16 mouse cellular contexts compared by ENCODE assay signal in genomic region chr3:31457938-31458337, GRCm38 (mm10).
DNase-seq lines count a peak whose midpoint lies in the region; ATAC-seq lines count a peak whose summit lies in the region.
"Had no signal": no experiment of that assay in that cellular context is flagged by ENCODE, and none has a peak within 500 bp of the region (broad histone marks: within the 10 kb centered on the region; RNA-seq: fewer than 3 reads in every experiment).

No protein-coding gene starts in this region.

- peak; percentile 84 for ATAC-seq in forebrain, embryonic 16.5 days
- ATAC-seq in midbrain, embryonic 11.5 days (ENCODE audit: low FRiP score) = peak; percentile 63; the same call in 1 of the 2 replicates
- ATAC-seq in neural tube, embryonic 14.5 days (ENCODE audit: low read depth) = peak; percentile 70; the same call in 1 of the 2 replicates
- ATAC-seq: inflammation-experienced regulatory T-cells, adult 6 months; liver, embryonic 12.5 days had no signal

- no peak overlapping the region for H3K4me2 ChIP-seq in forebrain, embryonic 16.5 days (ENCODE audit: low read length)
- no peak overlapping the region for H3K4me2 ChIP-seq in midbrain, embryonic 11.5 days
- H3K4me2 ChIP-seq in neural tube, embryonic 14.5 days (ENCODE audit: low read depth, low read length) = no peak overlapping the region
- H3K4me2 ChIP-seq: embryonic facial prominence, embryonic 12.5 days; liver, embryonic 12.5 days; stomach, embryonic 15.5 days had no signal

- intact Hi-C loops in left cerebral cortex, postnatal 4 days (cut with DNase I) = no loop called here

- no peaks in the 10 kb centered on the region for H3K27me3 ChIP-seq in forebrain, embryonic 16.5 days (replicated peaks; ENCODE audit: control insufficient read depth, insufficient read depth, low read length)
- H3K27me3 ChIP-seq in midbrain, embryonic 11.5 days (ENCODE audit: control insufficient read depth, insufficient read depth, low read length) = no peaks in the 10 kb centered on the region
- H3K27me3 ChIP-seq in neural tube, embryonic 14.5 days (ENCODE audit: control insufficient read depth, insufficient read depth, low read length) = no peaks in the 10 kb centered on the region
- H3K27me3 ChIP-seq: embryonic facial prominence, embryonic 12.5 days; liver, embryonic 12.5 days; stomach, embryonic 15.5 days had no signal

- no peaks in the 10 kb centered on the region for H3K36me3 ChIP-seq in forebrain, embryonic 16.5 days (ENCODE audit: control insufficient read depth, insufficient read depth)
- H3K36me3 ChIP-seq in midbrain, embryonic 11.5 days (ENCODE audit: control insufficient read depth, insufficient read depth, low read length) = no peaks in the 10 kb centered on the region
- H3K36me3 ChIP-seq in neural tube, embryonic 14.5 days (ENCODE audit: control insufficient read depth, insufficient read depth, low read length) = no peaks in the 10 kb centered on the region
- H3K36me3 ChIP-seq: embryonic facial prominence, embryonic 12.5 days; liver, embryonic 12.5 days; stomach, embryonic 15.5 days had no signal

- H3K4me3 ChIP-seq in forebrain, embryonic 16.5 days (replicated peaks; ENCODE audit: low read length) = no peak overlapping the region
- H3K4me3 ChIP-seq in midbrain, embryonic 11.5 days (ENCODE audit: low read depth, low read length) = no peak overlapping the region
- H3K4me3 ChIP-seq in neural tube, embryonic 14.5 days (ENCODE audit: low read depth, low read length) = no peak overlapping the region
- H3K4me3 ChIP-seq: embryonic facial prominence, embryonic 12.5 days; left cerebral cortex, adult 2 months; liver, embryonic 12.5 days; stomach, embryonic 15.5 days had no signal

- H3K9me3 ChIP-seq in forebrain, embryonic 16.5 days (ENCODE audit: control insufficient read depth, low read length) = no peaks in the 10 kb centered on the region
- H3K9me3 ChIP-seq in midbrain, embryonic 11.5 days (ENCODE audit: control insufficient read depth, low read length) = no peaks in the 10 kb centered on the region
- no peaks in the 10 kb centered on the region for H3K9me3 ChIP-seq in neural tube, embryonic 14.5 days (ENCODE audit: control insufficient read depth, low read length)
- H3K9me3 ChIP-seq: embryonic facial prominence, embryonic 12.5 days; liver, embryonic 12.5 days; stomach, embryonic 15.5 days had no signal

- H3K9ac ChIP-seq in forebrain, embryonic 16.5 days (replicated peaks; ENCODE audit: low read depth, low read length) = no peak overlapping the region
- H3K9ac ChIP-seq in midbrain, embryonic 11.5 days (ENCODE audit: low read length) = no peak overlapping the region
- no peak overlapping the region for H3K9ac ChIP-seq in neural tube, embryonic 14.5 days (replicated peaks; ENCODE audit: low read depth, low read length)
- H3K9ac ChIP-seq: embryonic facial prominence, embryonic 12.5 days; liver, embryonic 12.5 days; stomach, embryonic 15.5 days had no signal

- no peak overlapping the region for H3K27ac ChIP-seq in forebrain, embryonic 16.5 days (ENCODE audit: low read length)
- H3K27ac ChIP-seq in midbrain, embryonic 11.5 days (ENCODE audit: low read depth, low read length) = no peak overlapping the region
- H3K27ac ChIP-seq in neural tube, embryonic 14.5 days (ENCODE audit: low read depth, low read length) = no peak overlapping the region
- H3K27ac ChIP-seq: embryonic facial prominence, embryonic 12.5 days; left cerebral cortex, adult 2 months; liver, embryonic 12.5 days; stomach, embryonic 15.5 days had no signal

- H3K4me1 ChIP-seq in forebrain, embryonic 16.5 days (replicated peaks; ENCODE audit: control insufficient read depth, insufficient read depth, low read length) = no peaks in the 10 kb centered on the region
- H3K4me1 ChIP-seq in midbrain, embryonic 11.5 days (ENCODE audit: control insufficient read depth, insufficient read depth, low read length) = no peaks in the 10 kb centered on the region; the same call in 1 of the 2 replicates
- no peaks in the 10 kb centered on the region for H3K4me1 ChIP-seq in neural tube, embryonic 14.5 days (ENCODE audit: control insufficient read depth, insufficient read depth, low read length)
- H3K4me1 ChIP-seq: embryonic facial prominence, embryonic 12.5 days; liver, embryonic 12.5 days; stomach, embryonic 15.5 days had no signal

- DNase-seq in left cerebral cortex, adult 11 months (ENCODE audit: low spot score) = peak; percentile 4
- no peak for DNase-seq in left cerebral cortex, postnatal 4 days
- DNase-seq in midbrain, embryonic 11.5 days (ENCODE audit: low spot score, missing footprints) = no peak
- DNase-seq in layer of hippocampus, adult 18-20 months (ENCODE audit: low spot score in 2 of 2) = no peak
- DNase-seq in heart, adult 11 months = no peak
- DNase-seq: adrenal gland, postnatal 14 days; cerebellum, adult 2 months; spleen, adult 18-20 months; thymus, adult 2 months had no signal

- WGBS in forebrain, embryonic 16.5 days = 50% methylated on average over 4 of the region's 4 CpGs
- 43% methylated on average over 3 of the region's 4 CpGs for WGBS in midbrain, embryonic 11.5 days
- WGBS in neural tube, embryonic 14.5 days = 67% methylated on average over 4 of the region's 4 CpGs
